Mouse (Mus musculus): ENCODE data around the gene Nemf. TPM values are rescaled to one million over a fixed set of nuclear protein-coding genes. Genes with fewer than 3 reads are reported as not detected.
"Not testable (repeated sequence)": the region's sequence is repeated elsewhere in the genome, so short reads cannot be mapped to it uniquely, and the experiment has no call there.

Nemf gene
- polyA plus RNA-seq, 1 experiment from 2014 or later: 98.0 TPM

DNA sequence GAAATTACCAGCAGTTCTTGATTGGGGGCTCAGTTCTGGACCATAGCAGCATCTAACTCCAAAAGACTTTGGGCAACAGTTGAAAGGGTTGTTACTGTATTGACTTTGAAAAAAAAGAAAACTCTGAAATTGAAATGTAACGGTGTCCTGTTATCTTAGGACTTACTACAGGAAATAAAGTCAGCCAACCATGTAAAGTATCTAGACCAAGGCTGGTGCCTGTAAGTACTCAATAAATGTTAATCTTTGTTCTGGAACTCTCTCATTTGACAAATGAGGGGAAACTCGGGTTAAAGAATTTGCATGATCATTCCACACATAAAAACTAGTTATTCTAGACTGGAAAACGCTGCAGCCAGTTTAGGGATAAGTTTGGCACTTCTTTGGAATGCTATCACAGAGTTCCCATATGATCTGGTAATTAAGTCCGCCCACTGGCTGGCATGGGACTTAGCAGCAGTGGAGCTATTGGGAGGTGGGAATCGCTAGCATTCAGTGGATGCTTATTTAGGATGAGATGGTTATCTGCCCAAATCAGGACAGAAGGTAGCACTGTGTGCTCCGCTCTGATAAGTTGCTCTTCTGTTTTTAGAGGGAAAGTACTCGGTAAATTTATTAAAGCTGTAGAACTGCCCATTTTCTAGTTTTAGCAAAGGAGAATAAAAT lies 32.4 kb upstream of the Nemf start:
- H3K27me3 ChIP-seq (ENCODE audit: control insufficient read depth, insufficient read depth, low read length): no peaks in the 10 kb centered on the region
- no peaks in the 10 kb centered on the region for H3K9me3 ChIP-seq (ENCODE audit: control insufficient read depth, low read length)
- H3K27ac ChIP-seq (ENCODE audit: low read depth, low read length): no peak overlapping the region
- 79% methylated on average over 7 of the region's 7 CpGs for WGBS
- ATAC-seq (replicated peaks; ENCODE audit: low FRiP score) (no peak), DNase-seq (ENCODE audit: low spot score) (no peak)
- no peaks in the 10 kb centered on the region for H3K36me3 ChIP-seq (ENCODE audit: control insufficient read depth, insufficient read depth, low read length)
- H3K4me2 ChIP-seq (ENCODE audit: low read depth, low read length, severe bottlenecking): no peak overlapping the region
- no peak overlapping the region for H3K4me3 ChIP-seq (ENCODE audit: low read depth, low read length)
- no peak overlapping the region for H3K9ac ChIP-seq (ENCODE audit: low read length)
- no peaks in the 10 kb centered on the region for H3K4me1 ChIP-seq (replicated peaks; ENCODE audit: control insufficient read depth, insufficient read depth, low read length)

DNA sequence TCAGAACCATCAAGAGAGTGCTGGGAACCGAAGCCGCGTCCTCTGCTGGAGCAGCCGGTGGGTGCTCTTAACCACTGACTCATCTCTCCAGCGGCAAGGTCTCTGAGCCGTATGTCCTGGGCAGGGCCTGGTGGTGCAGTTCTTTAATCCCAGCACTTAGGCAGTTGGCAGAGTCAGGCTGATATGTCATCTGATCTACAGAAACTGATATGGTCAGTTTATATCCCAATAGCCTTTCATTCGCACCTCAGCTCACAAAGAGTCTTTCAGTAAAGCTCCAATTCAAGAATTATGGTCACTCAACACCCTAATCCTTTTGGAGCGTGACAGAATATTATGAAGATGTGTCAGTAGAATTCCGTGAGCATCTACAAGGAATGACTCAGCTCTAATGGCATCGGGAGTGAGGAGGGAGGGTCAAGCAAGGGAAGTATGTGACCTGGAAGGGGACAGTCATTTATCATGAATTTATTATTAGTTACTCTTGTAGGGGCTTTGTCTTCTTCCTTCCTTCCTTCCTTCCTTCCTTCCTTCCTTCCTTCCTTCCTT lies 31.4 kb upstream of the Nemf start:
- H3K4me3 ChIP-seq (ENCODE audit: low read depth, low read length): no peak overlapping the region
- H3K4me1 ChIP-seq (replicated peaks; ENCODE audit: control insufficient read depth, insufficient read depth, low read length): no peaks in the 10 kb centered on the region
- no peaks in the 10 kb centered on the region for H3K27me3 ChIP-seq (ENCODE audit: control insufficient read depth, insufficient read depth, low read length)
- no peak overlapping the region for H3K27ac ChIP-seq (ENCODE audit: low read depth, low read length)
- no peak overlapping the region for H3K4me2 ChIP-seq (ENCODE audit: low read depth, low read length, severe bottlenecking)
- H3K9me3 ChIP-seq (ENCODE audit: control insufficient read depth, low read length): no peaks in the 10 kb centered on the region
- ATAC-seq (replicated peaks; ENCODE audit: low FRiP score) (no peak), DNase-seq (ENCODE audit: low spot score) (no peak)
- 94% methylated on average over 10 of the region's 10 CpGs for WGBS
- no peaks in the 10 kb centered on the region for H3K36me3 ChIP-seq (ENCODE audit: control insufficient read depth, insufficient read depth, low read length)
- no peak overlapping the region for H3K9ac ChIP-seq (ENCODE audit: low read length)

DNA sequence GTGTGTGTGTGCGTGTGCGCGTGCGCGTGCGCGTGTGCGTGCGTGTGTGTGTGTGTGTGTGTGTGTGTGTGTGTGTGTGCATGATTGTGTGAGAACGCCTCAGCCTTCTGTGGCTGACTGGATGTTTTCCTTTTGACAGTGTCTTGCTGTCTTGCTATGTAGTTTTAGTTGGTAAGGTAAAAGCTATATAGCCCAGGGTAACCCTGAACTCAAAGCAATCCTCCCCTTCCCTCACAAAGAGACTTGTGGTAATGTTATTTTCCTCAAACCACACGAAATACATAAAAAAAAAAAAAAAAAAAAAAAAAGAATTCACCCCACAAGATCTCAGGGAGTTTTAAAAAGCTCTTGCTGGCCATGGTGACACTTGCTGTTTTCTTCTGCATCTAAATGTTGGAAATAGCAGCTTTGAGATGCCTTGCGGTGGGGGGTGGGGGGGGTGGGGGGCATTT lies 29.3 kb upstream of the Nemf start:
- not testable (repeated sequence) for H3K27me3 ChIP-seq (ENCODE audit: control insufficient read depth, insufficient read depth, low read length); H3K9ac ChIP-seq (ENCODE audit: low read length); H3K4me3 ChIP-seq (ENCODE audit: low read depth, low read length); DNase-seq (ENCODE audit: low spot score); H3K9me3 ChIP-seq (ENCODE audit: control insufficient read depth, low read length); ATAC-seq (replicated peaks; ENCODE audit: low FRiP score); H3K4me1 ChIP-seq (replicated peaks; ENCODE audit: control insufficient read depth, insufficient read depth, low read length); H3K4me2 ChIP-seq (ENCODE audit: low read depth, low read length, severe bottlenecking); H3K36me3 ChIP-seq (ENCODE audit: control insufficient read depth, insufficient read depth, low read length); H3K27ac ChIP-seq (ENCODE audit: low read depth, low read length)
- 73% methylated on average over 12 of the region's 12 CpGs for WGBS

DNA sequence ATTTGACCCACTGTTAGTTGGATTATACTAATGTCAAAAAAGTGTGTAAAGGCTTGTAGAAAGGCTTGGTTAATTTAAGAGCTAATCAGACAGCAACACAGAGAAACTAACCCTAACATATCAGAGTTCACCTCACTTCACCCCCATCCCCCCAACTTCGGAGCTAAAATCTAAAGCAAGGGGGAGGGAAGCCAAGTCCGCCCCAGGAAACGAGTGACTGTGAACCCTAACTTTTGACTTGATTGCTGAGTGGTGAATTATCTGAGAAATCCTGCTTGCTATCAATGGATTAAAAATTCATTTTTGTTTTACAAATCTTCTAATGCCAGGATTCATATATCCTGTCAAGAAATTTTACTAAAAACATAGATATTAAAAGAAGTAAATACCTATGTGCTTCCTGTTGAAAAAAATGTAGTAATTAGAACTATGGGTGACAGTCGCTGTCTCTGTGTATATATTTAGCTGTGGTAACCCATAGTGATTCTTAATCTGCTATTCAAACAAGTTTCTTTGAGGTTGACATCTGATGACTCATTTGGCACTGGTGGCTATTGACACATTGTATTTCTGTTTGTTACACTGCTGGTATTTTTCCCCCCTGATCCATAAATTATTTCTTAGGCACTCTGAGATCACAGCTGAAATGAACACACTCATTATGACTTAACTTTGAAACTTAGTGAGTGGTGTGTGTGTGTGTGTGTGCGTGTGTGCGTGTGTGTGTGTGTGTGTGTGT lies 28.7 kb upstream of the Nemf start:
- 76% methylated on average over 6 of the region's 6 CpGs for WGBS
- Histone ChIP-seq H3K27me3 (ENCODE audit: control insufficient read depth, insufficient read depth, low read length) (no peaks in the 10 kb centered on the region), H3K4me2 (ENCODE audit: low read depth, low read length, severe bottlenecking) (no peak overlapping the region), H3K36me3 (ENCODE audit: control insufficient read depth, insufficient read depth, low read length) (no peaks in the 10 kb centered on the region), H3K9me3 (ENCODE audit: control insufficient read depth, low read length) (no peaks in the 10 kb centered on the region), H3K27ac (ENCODE audit: low read depth, low read length) (no peak overlapping the region), H3K4me3 (ENCODE audit: low read depth, low read length) (no peak overlapping the region), H3K4me1 (replicated peaks; ENCODE audit: control insufficient read depth, insufficient read depth, low read length) (no peaks in the 10 kb centered on the region), H3K9ac (ENCODE audit: low read length) (no peak overlapping the region)
- DNase-seq (ENCODE audit: low spot score) (no peak), ATAC-seq (replicated peaks; ENCODE audit: low FRiP score) (no peak)

DNA sequence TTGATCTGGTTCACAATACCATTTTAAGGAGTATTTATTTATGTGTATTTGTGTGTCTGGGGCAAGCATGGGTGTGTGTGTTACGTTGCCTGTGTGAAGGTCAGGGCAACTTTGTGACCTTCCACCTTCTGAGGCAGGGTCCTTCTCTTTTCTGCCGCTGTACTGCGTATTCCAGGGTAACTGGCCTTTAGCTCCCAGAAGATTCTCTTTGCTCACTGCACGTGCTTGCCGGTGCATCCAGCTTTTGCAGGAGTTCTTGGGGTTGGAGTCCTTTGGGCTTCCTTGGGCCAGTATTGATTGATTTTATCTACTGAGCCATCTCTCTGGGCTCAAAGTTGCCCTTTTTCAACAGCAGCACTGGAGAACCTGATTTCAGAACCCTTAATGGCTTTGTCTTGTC lies 27.6 kb upstream of the Nemf start:
- no peaks in the 10 kb centered on the region for H3K27me3 ChIP-seq (ENCODE audit: control insufficient read depth, insufficient read depth, low read length)
- H3K4me1 ChIP-seq (replicated peaks; ENCODE audit: control insufficient read depth, insufficient read depth, low read length): no peaks in the 10 kb centered on the region
- DNase-seq (ENCODE audit: low spot score): no peak
- ATAC-seq (replicated peaks; ENCODE audit: low FRiP score): no peak
- H3K36me3 ChIP-seq (ENCODE audit: control insufficient read depth, insufficient read depth, low read length): no peaks in the 10 kb centered on the region
- no peaks in the 10 kb centered on the region for H3K9me3 ChIP-seq (ENCODE audit: control insufficient read depth, low read length)
- H3K4me2 ChIP-seq (ENCODE audit: low read depth, low read length, severe bottlenecking): no peak overlapping the region
- H3K4me3 ChIP-seq (ENCODE audit: low read depth, low read length): no peak overlapping the region
- 94% methylated on average over 5 of the region's 5 CpGs for WGBS
- H3K9ac ChIP-seq (ENCODE audit: low read length): no peak overlapping the region
- H3K27ac ChIP-seq (ENCODE audit: low read depth, low read length): no peak overlapping the region

DNA sequence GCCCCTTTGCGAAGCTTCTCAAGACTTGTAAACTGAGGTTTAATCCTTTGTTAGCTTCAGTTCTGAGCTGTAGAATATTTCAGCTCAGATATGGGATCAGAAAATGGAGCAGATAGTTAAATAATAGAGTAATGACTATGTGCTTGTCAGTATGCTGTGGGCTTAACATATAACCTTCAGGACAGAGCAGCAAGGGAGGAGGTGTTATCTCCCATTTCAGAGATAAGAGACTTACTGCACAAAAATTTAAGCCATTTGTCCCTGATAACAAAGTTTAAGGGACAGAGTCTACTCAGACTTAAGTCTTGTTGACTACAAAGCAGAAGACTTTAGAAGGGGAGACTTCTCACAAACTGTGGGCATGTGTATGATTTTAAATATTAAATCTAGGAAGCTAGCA lies 25.9 kb upstream of the Nemf start:
- H3K36me3 ChIP-seq (ENCODE audit: control insufficient read depth, insufficient read depth, low read length): no peaks in the 10 kb centered on the region
- no peak overlapping the region for H3K9ac ChIP-seq (ENCODE audit: low read length)
- H3K4me1 ChIP-seq (replicated peaks; ENCODE audit: control insufficient read depth, insufficient read depth, low read length): no peaks in the 10 kb centered on the region
- H3K27me3 ChIP-seq (ENCODE audit: control insufficient read depth, insufficient read depth, low read length): no peaks in the 10 kb centered on the region
- H3K4me3 ChIP-seq (ENCODE audit: low read depth, low read length): no peak overlapping the region
- H3K9me3 ChIP-seq (ENCODE audit: control insufficient read depth, low read length): no peaks in the 10 kb centered on the region
- ATAC-seq (replicated peaks; ENCODE audit: low FRiP score): no peak
- WGBS: 96% methylated on average over 1 of the region's 1 CpGs
- DNase-seq (ENCODE audit: low spot score): no peak
- no peak overlapping the region for H3K4me2 ChIP-seq (ENCODE audit: low read depth, low read length, severe bottlenecking)
- H3K27ac ChIP-seq (ENCODE audit: low read depth, low read length): no peak overlapping the region

DNA sequence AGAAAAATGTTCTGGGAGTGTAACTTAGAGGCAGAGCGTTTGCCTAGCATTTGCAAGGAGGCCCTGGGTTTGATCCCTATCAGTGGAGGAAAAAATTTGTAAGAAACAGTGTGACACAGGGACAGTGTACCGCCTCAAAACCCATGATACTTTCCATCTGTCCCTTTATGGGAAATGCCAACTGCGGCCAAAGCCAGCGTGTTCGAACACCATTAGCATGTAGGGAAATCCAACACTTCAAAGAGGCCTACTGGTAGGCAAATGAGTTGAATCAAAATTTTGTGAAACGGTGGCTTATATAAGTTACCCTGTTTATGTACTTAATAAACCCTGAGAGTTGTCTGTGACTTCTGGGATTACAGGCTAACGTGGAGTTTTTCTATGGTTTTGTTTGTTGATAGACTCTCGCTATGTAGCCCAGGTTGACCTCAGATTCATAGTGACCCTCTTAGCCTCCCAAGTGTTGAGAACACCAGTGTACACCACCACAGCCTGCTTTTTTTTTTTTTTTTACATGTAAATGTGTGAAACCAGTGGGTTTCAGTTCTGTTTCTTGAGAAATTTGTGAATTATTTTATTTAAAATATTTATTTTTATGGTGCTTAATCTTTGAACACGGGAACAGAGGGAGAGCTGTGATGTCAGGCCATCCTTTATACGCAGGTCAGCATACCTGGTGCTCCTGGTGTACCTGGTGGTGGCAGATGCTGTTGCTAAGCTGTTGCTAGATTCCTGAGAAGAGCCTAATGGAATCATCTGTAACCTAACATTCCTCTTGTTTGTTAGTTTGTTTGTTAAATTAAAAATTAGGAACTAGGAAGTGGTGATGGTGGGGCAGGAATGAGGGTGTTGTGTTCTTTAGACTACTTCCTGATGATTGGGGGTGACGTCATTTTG lies 21.8 kb upstream of the Nemf start:
- Histone ChIP-seq H3K27ac (ENCODE audit: low read depth, low read length) (no peak overlapping the region), H3K4me3 (ENCODE audit: low read depth, low read length) (no peak overlapping the region), H3K27me3 (ENCODE audit: control insufficient read depth, insufficient read depth, low read length) (no peaks in the 10 kb centered on the region), H3K9me3 (ENCODE audit: control insufficient read depth, low read length) (no peaks in the 10 kb centered on the region), H3K9ac (ENCODE audit: low read length) (no peak overlapping the region), H3K36me3 (ENCODE audit: control insufficient read depth, insufficient read depth, low read length) (peaks cover 1% of the 10 kb centered on the region; the same call in 1 of the 2 replicates), H3K4me1 (replicated peaks; ENCODE audit: control insufficient read depth, insufficient read depth, low read length) (peaks cover 1% of the 10 kb centered on the region; the same call in 1 of the 2 replicates), H3K4me2 (ENCODE audit: low read depth, low read length, severe bottlenecking) (no peak overlapping the region)
- 93% methylated on average over 11 of the region's 11 CpGs for WGBS
- ATAC-seq (replicated peaks; ENCODE audit: low FRiP score): no peak
- DNase-seq (ENCODE audit: low spot score): no peak

DNA sequence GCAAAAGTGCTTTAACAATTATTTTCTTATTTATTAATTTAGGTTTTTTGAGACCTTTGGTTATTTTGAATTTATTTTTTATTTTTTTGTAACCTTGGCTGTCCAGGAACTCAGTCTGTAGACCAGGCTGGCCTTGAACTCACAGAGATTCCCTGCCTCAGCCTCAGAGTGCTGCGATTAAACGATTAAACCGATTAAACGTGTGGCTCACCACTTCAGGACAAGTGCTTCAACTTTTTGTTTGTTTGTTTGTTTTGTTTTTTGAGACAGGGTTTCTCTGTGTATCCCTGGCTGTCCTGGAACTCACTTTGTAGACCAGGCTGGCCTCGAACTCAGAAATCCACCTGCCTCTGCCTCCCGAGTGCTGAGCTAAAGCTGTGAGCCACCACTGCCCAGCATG lies 20.7 kb upstream of the Nemf start:
- H3K36me3 ChIP-seq (ENCODE audit: control insufficient read depth, insufficient read depth, low read length); ATAC-seq (replicated peaks; ENCODE audit: low FRiP score); H3K9me3 ChIP-seq (ENCODE audit: control insufficient read depth, low read length); H3K27ac ChIP-seq (ENCODE audit: low read depth, low read length); DNase-seq (ENCODE audit: low spot score); H3K4me2 ChIP-seq (ENCODE audit: low read depth, low read length, severe bottlenecking); H3K4me3 ChIP-seq (ENCODE audit: low read depth, low read length); H3K27me3 ChIP-seq (ENCODE audit: control insufficient read depth, insufficient read depth, low read length); H3K4me1 ChIP-seq (replicated peaks; ENCODE audit: control insufficient read depth, insufficient read depth, low read length); H3K9ac ChIP-seq (ENCODE audit: low read length): not testable (repeated sequence)
- WGBS: 95% methylated on average over 6 of the region's 6 CpGs

All from forebrain, embryonic 11.5 days (tissue).